Mouse (Mus musculus) brain, embryonic 14.5 days (tissue): ENCODE results near the gene Tbcc.

Experiments
- CTCF ChIP-seq: fragments of 200-500 bp; IDR thresholded peaks from 2 replicates; pipeline ENCODE4 v1.5.1; 2012; ENCODE audit warnings: inconsistent platforms, mild to moderate bottlenecking, moderate library complexity, borderline replicate concordance; ENCODE audit not compliant: insufficient read depth, insufficient read length; ENCODE audit errors: extremely low read depth
- POLR2A ChIP-seq: fragments of 200-500 bp; IDR thresholded peaks from 2 replicates; pipeline ENCODE4 v1.6.1; 2012; ENCODE audit warnings: mild to moderate bottlenecking, inconsistent platforms, borderline replicate concordance; ENCODE audit not compliant: poor library complexity, insufficient read depth, insufficient read length, severe bottlenecking; ENCODE audit errors: extremely low read depth

DNA sequence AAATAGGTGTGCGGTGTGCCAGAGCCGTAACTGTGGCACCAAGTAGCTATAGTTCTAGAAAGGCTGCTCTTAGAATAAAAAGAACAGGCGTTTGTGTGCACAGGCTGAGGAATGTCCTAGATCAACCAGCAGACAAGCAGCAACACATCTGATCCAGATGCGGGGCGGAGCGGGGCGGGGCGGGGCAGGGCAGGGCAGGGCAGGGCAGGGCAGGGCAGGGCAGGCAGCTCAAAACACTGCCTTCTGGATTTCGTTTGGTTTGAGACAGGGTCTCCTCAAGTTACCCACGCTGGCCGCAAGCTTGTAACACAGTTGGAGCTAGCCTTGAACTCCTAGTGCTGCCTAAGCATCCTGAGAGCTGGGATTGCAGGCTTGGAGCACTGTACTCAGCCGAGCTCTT lies 38.8 kb downstream of the Tbcc start:
- TF ChIP-seq CTCF (no peak), POLR2A (no peak)
